Mouse (Mus musculus): ENCODE measurements around the gene Isg15.

Gene Isg15

GRCm38 (mm10) chr4:156203001-156203412, 2.4 kb upstream of the Isg15 start, which contains the start of gene AW011738:
Gene AW011738, plus strand, starts transcription at chr4:156203304.
- peak; percentile 58 for DNase-seq (ENCODE audit: low read depth)

GRCm38 (mm10) chr4:156202462-156202893, 1.9 kb upstream of the Isg15 start:
- peak; percentile 78 for DNase-seq (ENCODE audit: low read depth)

GRCm38 (mm10) chr4:156197829-156198205, 2.8 kb downstream of the Isg15 start:
- DNase-seq (ENCODE audit: low read depth), result peak; percentile 53

GRCm38 (mm10) chr4:156197131-156197828, 3.3 kb downstream of the Isg15 start, which contains the start of gene Agrn:
Gene Agrn, minus strand, starts transcription at chr4:156197488.
- DNase-seq (ENCODE audit: low read depth), result no peak

GRCm38 (mm10) chr4:156195927-156196870, 4.4 kb downstream of the Isg15 start:
- no peak for DNase-seq (ENCODE audit: low read depth)

- DNase-seq (ENCODE audit: low read depth), result no peak
Measured at GRCm38 (mm10) chr4:156194346-156194745, 6.3 kb downstream of the Isg15 start.

GRCm38 (mm10) chr4:156193906-156194305, 6.7 kb downstream of the Isg15 start:
- DNase-seq (ENCODE audit: low read depth), result no peak

GRCm38 (mm10) chr4:156193200-156193590, 7.4 kb downstream of the Isg15 start:
- DNase-seq (ENCODE audit: low read depth), result no peak

GRCm38 (mm10) chr4:156192421-156193199, 8.0 kb downstream of the Isg15 start:
- no peak for DNase-seq (ENCODE audit: low read depth)

GRCm38 (mm10) chr4:156188811-156189323, 11.8 kb downstream of the Isg15 start:
- DNase-seq (ENCODE audit: low read depth), result no peak

- no peak for DNase-seq (ENCODE audit: low read depth)
Measured at GRCm38 (mm10) chr4:156188162-156188810, 12.3 kb downstream of the Isg15 start.

GRCm38 (mm10) chr4:156185950-156186850, 14.4 kb downstream of the Isg15 start:
- DNase-seq (ENCODE audit: low read depth), result no peak

GRCm38 (mm10) chr4:156185456-156185949, 15.1 kb downstream of the Isg15 start:
- DNase-seq (ENCODE audit: low read depth), result peak; percentile 36

GRCm38 (mm10) chr4:156184291-156184954, 16.2 kb downstream of the Isg15 start:
- no peak for DNase-seq (ENCODE audit: low read depth)

- no peak for DNase-seq (ENCODE audit: low read depth)
Measured at GRCm38 (mm10) chr4:156183747-156184146, 16.9 kb downstream of the Isg15 start.

- no peak for DNase-seq (ENCODE audit: low read depth)
Measured at GRCm38 (mm10) chr4:156177630-156178029, 23.0 kb downstream of the Isg15 start.

GRCm38 (mm10) chr4:156171828-156172227, 28.8 kb downstream of the Isg15 start:
- DNase-seq (ENCODE audit: low read depth), result no peak

GRCm38 (mm10) chr4:156169129-156169528, 31.5 kb downstream of the Isg15 start:
- no peak for DNase-seq (ENCODE audit: low read depth)

GRCm38 (mm10) chr4:156168611-156169010, 32.0 kb downstream of the Isg15 start:
- no peak for DNase-seq (ENCODE audit: low read depth)
